Mouse (Mus musculus) erythroid progenitor cell, adult 5-6 weeks (primary cell): ENCODE measurements around the gene Zfp846. TPM values are rescaled to one million over a fixed set of nuclear protein-coding genes. Genes with fewer than 3 reads are reported as not detected.
A peak's percentile ranks its signal among the peaks of the same experiment; 100 is the strongest.
"Not testable (repeated sequence)": the region's sequence is repeated elsewhere in the genome, so short reads cannot be mapped to it uniquely, and the experiment has no call there.

Source experiments
- ATAC-seq: replicated peaks from 2 replicates; pipeline ENCODE4 v1.8.0; 2016; ENCODE audit warnings: moderate number of reproducible peaks, mild to moderate bottlenecking, moderate TSS enrichment, inconsistent platforms; ENCODE audit not compliant: poor library complexity, low FRiP score, severe bottlenecking
- total RNA-seq, 2 experiments: library from RNA; stranded (forward) in 1 of 2; stranded (reverse) in 1 of 2; fragments of 150-400 nt in 1 of 2; fragments of 186-747, 209-891 nt in 1 of 2; gene quantifications; 2 replicates each; pipeline versions ENCODE4 v1.2.3 to v1.2.4; 2015 to 2017; ENCODE audit warnings: low replicate concordance in 2 of 2

The Zfp846 gene
- total RNA-seq, 2 experiments from 2014 or later = 4.2 to 5.4 TPM

DNA sequence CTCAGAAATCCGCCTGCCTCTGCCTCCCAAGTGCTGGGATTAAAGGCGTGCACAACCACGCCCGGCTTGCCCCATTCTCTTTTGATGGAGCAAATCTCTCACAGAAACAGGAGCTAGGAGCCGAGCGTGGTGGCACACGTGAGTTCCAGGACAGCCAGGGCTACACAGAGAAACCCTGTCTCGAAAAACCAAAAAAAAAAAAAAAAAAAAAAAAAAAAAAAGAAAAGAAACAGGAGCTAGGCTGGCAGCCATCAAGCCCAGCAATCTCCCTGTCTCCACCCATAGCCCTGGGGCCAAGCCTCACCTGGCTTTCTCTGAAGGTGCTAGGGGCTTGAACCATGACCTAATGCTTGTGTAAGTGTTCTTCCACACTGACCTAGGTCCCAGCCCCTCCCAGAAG, 54.6 kb downstream of the Zfp846 start:
- not testable (repeated sequence) for ATAC-seq

- ATAC-seq = no peak
These were observed 55.2 kb downstream of the Zfp846 start for GRCm38 (mm10) chr9:20636256-20636655.

- no peak for ATAC-seq
These were observed 55.7 kb downstream of the Zfp846 start for GRCm38 (mm10) chr9:20636790-20637189.

- ATAC-seq = no peak
These were observed 57.5 kb downstream of the Zfp846 start for GRCm38 (mm10) chr9:20638552-20638951.

GRCm38 (mm10) chr9:20639486-20639885, 58.4 kb downstream of the Zfp846 start:
- no peak for ATAC-seq

DNA sequence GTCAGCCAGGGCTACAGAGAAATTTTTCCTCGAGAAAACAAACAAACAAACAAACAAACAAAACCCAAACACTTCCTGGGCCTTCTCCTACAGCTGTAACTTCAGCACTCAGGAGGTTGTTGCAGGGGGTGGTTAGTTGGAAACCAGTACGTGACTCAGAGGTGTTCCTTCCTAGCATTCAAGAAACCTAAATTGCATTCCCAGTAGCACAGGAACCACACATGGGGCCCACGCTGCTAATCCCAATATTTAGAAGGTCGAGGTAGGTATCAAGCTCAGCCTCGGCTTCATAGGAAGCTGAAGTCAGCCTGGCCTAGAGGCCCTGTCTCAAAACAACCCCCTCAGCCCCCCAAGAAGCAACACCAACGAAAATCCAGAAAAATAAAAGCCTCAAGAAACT, 60.4 kb downstream of the Zfp846 start:
- no peak for ATAC-seq

DNA sequence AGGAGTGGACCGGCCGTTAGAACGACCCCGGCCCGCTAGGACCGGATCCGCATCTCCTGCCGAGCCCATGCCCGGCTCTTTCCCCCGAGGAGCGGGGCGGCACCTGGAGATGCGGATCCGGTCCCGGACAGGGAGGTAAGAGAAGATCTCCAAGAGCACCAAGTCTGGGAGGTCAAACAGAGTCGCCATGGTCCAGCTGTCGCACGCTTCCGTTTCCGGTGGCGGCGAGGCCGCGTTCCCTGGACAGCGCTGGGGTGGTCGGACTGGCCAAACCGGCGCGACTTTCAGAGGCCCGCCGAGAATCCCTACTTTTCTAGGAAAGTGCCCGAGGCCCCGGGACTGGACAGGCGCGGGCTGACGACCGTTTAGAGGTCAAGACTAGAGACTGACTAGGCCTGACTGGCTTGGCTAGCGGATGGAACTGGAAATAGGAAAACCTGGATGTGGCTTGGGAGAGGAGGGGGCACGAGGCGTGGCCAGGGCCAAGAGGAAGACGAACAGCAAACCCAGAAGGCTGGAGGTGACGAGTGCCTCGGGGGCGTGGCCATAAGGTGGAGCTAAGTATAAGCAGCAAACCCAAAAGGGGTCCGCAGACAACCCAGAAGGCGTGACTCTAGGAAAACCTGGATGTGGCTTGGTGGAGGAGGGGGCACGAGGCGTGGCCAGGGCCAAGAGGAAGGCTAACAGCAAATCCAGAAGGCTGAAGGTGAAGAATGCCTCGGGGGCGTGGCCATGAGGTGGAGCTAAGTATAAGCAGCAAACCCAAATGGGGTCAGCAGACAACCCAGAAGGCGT, 61.2 kb downstream of the Zfp846 start, which contains the start of gene Ubl5:
Ubl5 (plus strand) TSS at position 778 of the 795 bp plus-strand sequence.
- ATAC-seq = no peak

GRCm38 (mm10) chr9:20642896-20643466, 61.9 kb downstream of the Zfp846 start:
- ATAC-seq = peak; percentile 71

DNA sequence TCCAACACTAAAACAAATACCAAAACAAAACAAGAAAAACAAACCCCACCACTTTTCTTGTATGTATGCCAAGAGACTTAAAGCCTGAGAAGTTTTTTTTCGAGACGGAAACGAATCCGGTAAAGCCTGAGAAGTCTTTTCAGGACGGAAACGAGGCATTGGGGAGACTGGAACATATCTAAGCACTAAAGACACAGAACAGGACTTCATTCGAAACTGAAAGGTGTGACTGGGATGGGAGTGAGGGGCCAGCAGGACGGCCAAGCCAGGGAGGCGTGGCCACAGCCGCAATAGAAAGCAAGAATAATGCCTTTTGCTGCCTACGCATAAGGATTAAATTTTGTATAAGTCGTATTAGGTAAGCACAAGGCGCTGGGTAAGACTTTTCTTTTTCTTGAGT, 62.7 kb downstream of the Zfp846 start:
- 0 out of 2 replicates have a peak, but pooled peaks have one; percentile 25 for ATAC-seq

GRCm38 (mm10) chr9:20644360-20645081, 63.4 kb downstream of the Zfp846 start, which contains the start of gene Fbxl12:
Fbxl12 (minus strand) TSS chr9:20644767.
- ATAC-seq = peak; percentile 81

GRCm38 (mm10) chr9:20645121-20645520, 64.0 kb downstream of the Zfp846 start:
- ATAC-seq = no peak

GRCm38 (mm10) chr9:20651602-20652259, 70.6 kb downstream of the Zfp846 start, which contains the start of gene Pin1:
Pin1 (plus strand) TSS chr9:20652095.
- peak; percentile 95 for ATAC-seq

GRCm38 (mm10) chr9:20652260-20652658, 71.2 kb downstream of the Zfp846 start:
- peak; percentile 17 for ATAC-seq

DNA sequence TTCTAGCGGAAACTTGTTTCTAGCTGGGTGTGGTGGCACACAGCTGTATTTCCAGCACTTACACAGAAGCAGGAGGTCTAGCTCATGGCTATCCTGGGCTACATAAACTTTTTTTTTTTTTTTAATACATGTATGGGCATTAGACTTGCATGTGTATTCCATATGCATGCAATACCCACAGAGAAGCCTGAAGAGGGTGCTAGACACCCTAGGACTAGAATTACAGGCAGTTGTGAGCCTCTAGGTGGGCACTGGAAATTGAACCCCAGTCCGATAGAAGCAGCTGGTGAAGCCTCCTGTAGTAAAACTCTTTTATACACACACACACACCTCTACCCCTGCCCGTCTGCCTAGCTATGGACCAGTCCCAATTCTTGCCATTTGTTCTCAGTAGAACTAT, 72.8 kb downstream of the Zfp846 start:
- no peak for ATAC-seq

Other genes with a start within 250 kb of the Zfp846 start
- gene Olfr18, start 245.2 kb upstream of the Zfp846 start, total RNA-seq (2015; ENCODE audit: low replicate concordance) = not detected in 2 replicates
- not detected in 2 replicates for gene Olfr18, start 245.2 kb upstream of the Zfp846 start, total RNA-seq (2017; ENCODE audit: low replicate concordance)
- gene Zfp560, start 196.1 kb upstream of the Zfp846 start, total RNA-seq (2015; ENCODE audit: low replicate concordance) = 4.0 and 5.0 TPM in 2 replicates
- 5.6 TPM in 1 of 2 replicates, not detected in the other for gene Zfp560, start 196.1 kb upstream of the Zfp846 start, total RNA-seq (2017; ENCODE audit: low replicate concordance)
- 5.0 and 9.2 TPM in 2 replicates for gene Zfp26, start 121.1 kb upstream of the Zfp846 start, total RNA-seq (2015; ENCODE audit: low replicate concordance)
- gene Zfp26, start 121.1 kb upstream of the Zfp846 start, total RNA-seq (2017; ENCODE audit: low replicate concordance) = 2.7 and 24.4 TPM in 2 replicates
- 19.3 and 24.1 TPM in 2 replicates for gene Zfp426, start 88.5 kb upstream of the Zfp846 start, total RNA-seq (2015; ENCODE audit: low replicate concordance)
- 11.6 and 23.1 TPM in 2 replicates for gene Zfp426, start 88.5 kb upstream of the Zfp846 start, total RNA-seq (2017; ENCODE audit: low replicate concordance)
- 10.9 and 20.9 TPM in 2 replicates for gene Zfp266, start 59.9 kb upstream of the Zfp846 start, total RNA-seq (2015; ENCODE audit: low replicate concordance)
- gene Zfp266, start 59.9 kb upstream of the Zfp846 start, total RNA-seq (2017; ENCODE audit: low replicate concordance) = 8.7 and 10.1 TPM in 2 replicates
- 158 and 182 TPM in 2 replicates for gene Ubl5, start 61.6 kb downstream of the Zfp846 start, total RNA-seq (2015; ENCODE audit: low replicate concordance)
- gene Ubl5, start 61.6 kb downstream of the Zfp846 start, total RNA-seq (2017; ENCODE audit: low replicate concordance) = 36.3 and 42.1 TPM in 2 replicates
- 21.3 and 21.8 TPM in 2 replicates for gene Fbxl12, start 63.5 kb downstream of the Zfp846 start, total RNA-seq (2015; ENCODE audit: low replicate concordance)
- gene Fbxl12, start 63.5 kb downstream of the Zfp846 start, total RNA-seq (2017; ENCODE audit: low replicate concordance) = 4.6 and 11.6 TPM in 2 replicates
- gene Pin1, start 70.8 kb downstream of the Zfp846 start, total RNA-seq (2015; ENCODE audit: low replicate concordance) = 4.2 and 10.1 TPM in 2 replicates
- gene Pin1, start 70.8 kb downstream of the Zfp846 start, total RNA-seq (2017; ENCODE audit: low replicate concordance) = 6.3 and 8.5 TPM in 2 replicates
- gene Olfm2, start 165.1 kb downstream of the Zfp846 start, total RNA-seq (2015; ENCODE audit: low replicate concordance) = not detected in 2 replicates
- not detected in 2 replicates for gene Olfm2, start 165.1 kb downstream of the Zfp846 start, total RNA-seq (2017; ENCODE audit: low replicate concordance)
- 1.3 TPM in 1 of 2 replicates, not detected in the other for gene Col5a3, start 233.8 kb downstream of the Zfp846 start, total RNA-seq (2015; ENCODE audit: low replicate concordance)
- 0.39 TPM in 1 of 2 replicates, not detected in the other for gene Col5a3, start 233.8 kb downstream of the Zfp846 start, total RNA-seq (2017; ENCODE audit: low replicate concordance)
- not detected in 2 replicates for gene Rdh8, start 237.2 kb downstream of the Zfp846 start, total RNA-seq (2015; ENCODE audit: low replicate concordance)
- gene Rdh8, start 237.2 kb downstream of the Zfp846 start, total RNA-seq (2017; ENCODE audit: low replicate concordance) = not detected in 2 replicates